Mouse (Mus musculus): ENCODE measurements around the gene Hao1.

GRCm38 (mm10) chr2:134518042-134518441 lies 36.1 kb downstream of the Hao1 start:
- TF ChIP-seq CTCF (IDR thresholded peaks at IDR 0.05; ENCODE audit: control insufficient read depth, insufficient read depth, low read length) (no peak), POLR2A (IDR thresholded peaks at IDR 0.05; ENCODE audit: borderline replicate concordance, control insufficient read depth, low read depth, low read length) (no peak)
